ENCODE assay signal across 8 mouse cellular contexts in the genomic region with DNA sequence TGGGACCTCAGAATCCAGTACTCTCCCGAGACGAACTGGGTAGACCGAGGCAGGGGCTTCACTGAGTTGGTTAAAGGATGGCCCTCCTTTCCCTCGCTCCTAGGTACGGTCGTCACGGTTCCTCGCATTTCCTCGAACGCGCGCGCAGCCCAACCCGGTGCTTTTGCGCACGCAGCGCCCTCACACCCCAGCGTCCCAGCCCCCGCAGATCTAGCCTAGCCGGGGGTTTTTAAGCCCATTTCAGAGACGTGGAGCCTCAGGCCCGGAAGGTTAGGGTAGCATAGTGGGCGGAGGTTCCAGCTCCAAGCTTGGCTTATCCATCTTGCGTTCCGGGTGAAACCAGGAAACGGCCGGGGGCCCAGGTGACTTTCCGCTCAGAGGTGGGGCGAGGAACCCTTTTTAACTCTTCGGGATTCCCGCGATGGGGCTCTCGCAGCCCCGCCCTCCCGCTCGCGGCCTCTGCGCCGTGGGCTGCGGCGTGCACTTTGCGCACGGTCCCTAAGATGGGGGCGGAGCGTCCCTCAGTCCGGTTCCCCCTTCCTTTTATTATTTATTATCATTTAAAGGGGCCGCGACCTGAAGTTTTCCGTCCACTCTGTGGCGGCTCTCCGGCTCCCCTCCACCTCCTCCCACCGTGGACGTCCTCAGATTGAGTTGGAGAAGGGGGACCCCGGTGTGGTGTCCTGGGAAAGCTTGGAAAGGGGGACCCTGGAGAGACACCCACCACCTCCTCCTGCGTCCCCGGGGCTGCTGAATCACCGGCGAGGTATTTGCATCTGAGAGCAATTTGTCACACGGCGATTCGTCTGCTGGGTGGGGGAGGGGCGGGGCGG. TPM values are rescaled to one million over a fixed set of nuclear protein-coding genes. Genes with fewer than 3 reads are reported as not detected.
DNase-seq lines count a peak whose midpoint lies in the region; ATAC-seq lines count a peak whose summit lies in the region.

A gene (plus strand): TSS at position 553 of the 833 bp plus-strand sequence.

- H3K9ac ChIP-seq in embryonic facial prominence, embryonic 11.5 days (replicated peaks; ENCODE audit: low read length) = peak within 1 kb of the TSS; percentile 84
- H3K9ac ChIP-seq in midbrain, embryonic 12.5 days (replicated peaks) = peak within 1 kb of the TSS; percentile 88

- H3K27me3 ChIP-seq in embryonic facial prominence, embryonic 11.5 days (ENCODE audit: control insufficient read depth, insufficient read depth, low read length) = peaks cover 17% of the 10 kb centered on the region
- H3K27me3 ChIP-seq in limb, embryonic 10.5 days (ENCODE audit: low read depth, poor library complexity, severe bottlenecking) = peaks cover 26% of the 10 kb centered on the region
- peaks cover 30% of the 10 kb centered on the region for H3K27me3 ChIP-seq in midbrain, embryonic 12.5 days

- peak within 1 kb of the TSS; percentile 74 for H3K4me2 ChIP-seq in embryonic facial prominence, embryonic 11.5 days (ENCODE audit: low read depth, low read length)
- peak within 1 kb of the TSS; percentile 88 for H3K4me2 ChIP-seq in midbrain, embryonic 12.5 days (replicated peaks)

- peak; percentile 95 for DNase-seq in 3134 (ENCODE audit: extremely low read depth, insufficient read length, low spot score)
- peak; percentile 86 for DNase-seq in adrenal gland, postnatal 25 days
- DNase-seq in embryonic facial prominence, embryonic 11.5 days (ENCODE audit: low spot score) = peak; percentile 96
- peak; percentile 99 for DNase-seq in heart, adult 11 months
- peak; percentile 90 for DNase-seq in kidney, adult 11 months
- peak; percentile 96 for DNase-seq in limb, embryonic 10.5 days (ENCODE audit: low spot score)
- peak; percentile 77 for DNase-seq in skeletal muscle tissue, adult 2 months (ENCODE audit: low read depth, low spot score)

- peak; percentile 54 for ATAC-seq in embryonic facial prominence, embryonic 11.5 days (replicated peaks; ENCODE audit: insufficient number of reproducible peaks, low FRiP score, low TSS enrichment, low read depth)
- peak; percentile 70 for ATAC-seq in midbrain, embryonic 12.5 days (ENCODE audit: low FRiP score, low read depth)

- H3K4me3 ChIP-seq in embryonic facial prominence, embryonic 11.5 days (ENCODE audit: low read depth, low read length) = peak within 1 kb of the TSS; percentile 72
- peak within 1 kb of the TSS; percentile 76 for H3K4me3 ChIP-seq in limb, embryonic 10.5 days
- H3K4me3 ChIP-seq in midbrain, embryonic 12.5 days = peak within 1 kb of the TSS; percentile 90

- H3K9me3 ChIP-seq in embryonic facial prominence, embryonic 11.5 days (replicated peaks; ENCODE audit: control insufficient read depth, low read length) = no peaks in the 10 kb centered on the region
- H3K9me3 ChIP-seq in limb, embryonic 10.5 days (replicated peaks) = no peaks in the 10 kb centered on the region
- H3K9me3 ChIP-seq in midbrain, embryonic 12.5 days = no peaks in the 10 kb centered on the region

- H3K27ac ChIP-seq in embryonic facial prominence, embryonic 11.5 days (replicated peaks; ENCODE audit: low read depth, low read length) = peak within 1 kb of the TSS; percentile 84
- H3K27ac ChIP-seq in limb, embryonic 10.5 days = peak within 1 kb of the TSS; percentile 95
- peak within 1 kb of the TSS; percentile 90 for H3K27ac ChIP-seq in midbrain, embryonic 12.5 days (replicated peaks)

- H3K4me1 ChIP-seq in embryonic facial prominence, embryonic 11.5 days (ENCODE audit: control insufficient read depth, insufficient read depth, low read length) = peaks cover 7% of the 10 kb centered on the region; the same call in 1 of the 2 replicates
- H3K4me1 ChIP-seq in limb, embryonic 10.5 days = peaks cover 55% of the 10 kb centered on the region
- peaks cover 49% of the 10 kb centered on the region for H3K4me1 ChIP-seq in midbrain, embryonic 12.5 days

- no peaks in the 10 kb centered on the region; the same call in 1 of the 2 replicates for H3K36me3 ChIP-seq in embryonic facial prominence, embryonic 11.5 days (replicated peaks; ENCODE audit: control insufficient read depth, insufficient read depth, low read depth, low read length)
- H3K36me3 ChIP-seq in limb, embryonic 10.5 days = peaks cover 20% of the 10 kb centered on the region
- peaks cover 12% of the 10 kb centered on the region for H3K36me3 ChIP-seq in midbrain, embryonic 12.5 days

- under 1% methylated on average over 63 of the region's 63 CpGs for WGBS in embryonic facial prominence, embryonic 11.5 days
- under 1% methylated on average over 63 of the region's 63 CpGs for WGBS in limb, embryonic 10.5 days
- under 1% methylated on average over 63 of the region's 63 CpGs for WGBS in midbrain, embryonic 12.5 days

RNA-seq across cellular contexts. Expression of the gene that starts here (rescaled TPM):
- 5.2 and 5.8 TPM in 2 replicates for total RNA-seq in adrenal gland, postnatal 25 days (2021)
- polyA plus RNA-seq in embryonic facial prominence, embryonic 11.5 days (2014; fragmentation: Nextera tagmentation; extraction: Ambion mirVana) = 5.0 and 5.2 TPM in 2 replicates
- polyA plus RNA-seq in limb, embryonic 10.5 days (2016; fragmentation: Nextera tagmentation; extraction: Ambion mirVana) = 18.2 and 29.4 TPM in 2 replicates
- 4.0 and 5.6 TPM in 2 replicates for polyA plus RNA-seq in midbrain, embryonic 12.5 days (2016; fragmentation: Nextera tagmentation; extraction: Ambion mirVana)

Comparison
In these comparisons a context has a peak if more than half of its experiments do, and no peak if none do; other contexts are left out.
1. Peak in every context shown above with its lines: DNase-seq, ATAC-seq, H3K4me3 ChIP-seq and H3K27ac ChIP-seq.